Mouse (Mus musculus) MEL (cell line): ENCODE measurements around the gene Dolpp1.

Experiments
- CHD2 ChIP-seq: IDR thresholded peaks from 2 replicates; pipeline ENCODE4 v1.6.1; 2011; ENCODE audit warnings: low read length, improper control_type of control experiment
- CTCF ChIP-seq, 3 experiments: IDR thresholded peaks in 2 of 3; conservative IDR thresholded peaks in 1 of 3; 2 replicates each; pipeline ENCODE4 v1.5.1; 2011 to 2012; ENCODE audit warnings: low read length in 3 of 3, low read depth in 2 of 3, mild to moderate bottlenecking in 2 of 3, improper control_type of control experiment in 1 of 3, inconsistent platforms in 1 of 3, mixed read lengths in 1 of 3, moderate library complexity in 1 of 3; ENCODE audit not compliant: control insufficient read depth in 1 of 3, insufficient read depth in 1 of 3, poor library complexity in 1 of 3, severe bottlenecking in 1 of 3
- E2F4 ChIP-seq: IDR thresholded peaks from 2 replicates; pipeline ENCODE4 v1.6.1; 2011; ENCODE audit warnings: low read depth, low read length, improper control_type of control experiment, borderline replicate concordance
- EP300 ChIP-seq, 2 experiments: IDR thresholded peaks; 2 replicates each; pipeline ENCODE4 v1.6.1; 2011; ENCODE audit warnings: improper control_type of control experiment in 2 of 2, low read length in 2 of 2, low read depth in 1 of 2, mild to moderate bottlenecking in 1 of 2
- GATA1 ChIP-seq: IDR thresholded peaks from 2 replicates; pipeline ENCODE4 v1.6.1; 2011; ENCODE audit warnings: low read depth, low read length, improper control_type of control experiment
- MAZ ChIP-seq: IDR thresholded peaks from 2 replicates; pipeline ENCODE4 v1.6.1; 2012; ENCODE audit warnings: low read depth, mild to moderate bottlenecking, inconsistent platforms, low read length, improper control_type of control experiment
- POLR2A ChIP-seq, 2 experiments: IDR thresholded peaks; 2 replicates each; pipeline ENCODE4 v1.6.1; 2011 to 2012; ENCODE audit warnings: low read length in 2 of 2, mild to moderate bottlenecking in 2 of 2, control low read depth in 1 of 2, improper control_type of control experiment in 1 of 2, low read depth in 1 of 2, moderate library complexity in 1 of 2; ENCODE audit not compliant: control insufficient read depth in 1 of 2, insufficient read depth in 1 of 2, poor library complexity in 1 of 2
- POLR2AphosphoS2 ChIP-seq: IDR thresholded peaks from 2 replicates; pipeline ENCODE4 v1.6.1; 2011; ENCODE audit warnings: low read length, improper control_type of control experiment
- RAD21 ChIP-seq: IDR thresholded peaks from 2 replicates; pipeline ENCODE4 v1.6.1; 2011; ENCODE audit warnings: mild to moderate bottlenecking, low read depth, low read length, improper control_type of control experiment
- RCOR1 ChIP-seq: IDR thresholded peaks from 2 replicates; pipeline ENCODE4 v1.6.1; 2012; ENCODE audit warnings: low read depth, mild to moderate bottlenecking, inconsistent platforms, low read length, improper control_type of control experiment
- TBP ChIP-seq: IDR thresholded peaks from 2 replicates; pipeline ENCODE4 v1.8.0; 2011; ENCODE audit warnings: low read depth, low read length, improper control_type of control experiment
- ZMIZ1 ChIP-seq: IDR thresholded peaks from 2 replicates; pipeline ENCODE4 v1.6.1; 2012; ENCODE audit warnings: low read depth, mild to moderate bottlenecking, inconsistent platforms, low read length, improper control_type of control experiment, moderate library complexity
- ZNF384 ChIP-seq: IDR thresholded peaks from 2 replicates; pipeline ENCODE4 v1.6.1; 2012; ENCODE audit warnings: low read depth, mild to moderate bottlenecking, inconsistent platforms, low read length, improper control_type of control experiment

DNA sequence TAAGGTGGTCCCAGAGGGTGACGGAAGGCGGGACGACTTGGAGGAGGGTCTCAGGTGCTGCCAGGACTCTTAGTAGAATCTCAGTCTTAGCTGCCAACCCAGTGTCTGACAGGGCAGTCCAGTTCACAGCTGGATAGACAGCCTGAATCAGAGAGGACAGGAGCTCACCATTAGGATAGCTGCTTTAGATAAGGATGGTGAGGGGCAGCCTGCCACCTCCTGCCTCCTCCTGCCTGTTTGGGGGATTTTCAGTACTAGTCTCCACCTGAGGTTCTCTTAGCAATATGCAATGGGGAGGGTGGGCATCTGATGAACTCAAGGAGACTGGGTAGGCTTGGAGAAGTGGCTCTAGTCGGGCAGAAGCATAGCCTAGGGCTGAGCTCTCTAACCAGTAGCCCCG is 22.6 kb downstream of the Dolpp1 start:
- TF ChIP-seq GATA1 = no peak
- no peak for TF ChIP-seq ZNF384
- no peak for TF ChIP-seq E2F4
- no peak for TF ChIP-seq MAZ
- no peak for TF ChIP-seq POLR2A (IDR thresholded peaks at IDR 0.05; ENCODE audit: control insufficient read depth in 1 of 2, insufficient read depth in 1 of 2, low read depth in 1 of 2, low read length in 2 of 2, poor library complexity in 1 of 2)
- no peak for TF ChIP-seq CTCF (IDR thresholded peaks at IDR 0.05 in 2 of 3, conservative IDR thresholded peaks at IDR 0.05 in 1 of 3; ENCODE audit: control insufficient read depth in 1 of 3, insufficient read depth in 1 of 3, low read depth in 2 of 3, low read length in 3 of 3, poor library complexity in 1 of 3, severe bottlenecking in 1 of 3)
- no peak for TF ChIP-seq POLR2AphosphoS2
- no peak for TF ChIP-seq EP300 (IDR thresholded peaks at IDR 0.05; ENCODE audit: low read depth in 1 of 2, low read length in 2 of 2)
- no peak for TF ChIP-seq ZMIZ1
- TF ChIP-seq TBP = no peak
- TF ChIP-seq RCOR1 = no peak
- TF ChIP-seq CHD2 = no peak
- no peak for TF ChIP-seq RAD21
